Mouse (Mus musculus) monocyte, adult 5-6 weeks (primary cell): ENCODE results near the gene Fam160b1. TPM values are rescaled to one million over a fixed set of nuclear protein-coding genes. Genes with fewer than 3 reads are reported as not detected.

Experiments
- ATAC-seq: fragments of 153-309, 156-312 bp; replicated peaks from 2 replicates; pipeline ENCODE4 v1.8.0; 2017; ENCODE audit warnings: mild to moderate bottlenecking; ENCODE audit not compliant: low TSS enrichment, insufficient number of reproducible peaks, severe bottlenecking, poor library complexity, low FRiP score
- total RNA-seq: library from RNA; stranded (forward); fragments of 200-1000, 200-491, 200-594 nt; gene quantifications from 3 replicates; pipeline ENCODE4 v1.2.3, GENCODE M21; 2017

Fam160b1 gene
- total RNA-seq, result 17.0 to 27.0 TPM (median 17.3 TPM) in 3 replicates

DNA sequence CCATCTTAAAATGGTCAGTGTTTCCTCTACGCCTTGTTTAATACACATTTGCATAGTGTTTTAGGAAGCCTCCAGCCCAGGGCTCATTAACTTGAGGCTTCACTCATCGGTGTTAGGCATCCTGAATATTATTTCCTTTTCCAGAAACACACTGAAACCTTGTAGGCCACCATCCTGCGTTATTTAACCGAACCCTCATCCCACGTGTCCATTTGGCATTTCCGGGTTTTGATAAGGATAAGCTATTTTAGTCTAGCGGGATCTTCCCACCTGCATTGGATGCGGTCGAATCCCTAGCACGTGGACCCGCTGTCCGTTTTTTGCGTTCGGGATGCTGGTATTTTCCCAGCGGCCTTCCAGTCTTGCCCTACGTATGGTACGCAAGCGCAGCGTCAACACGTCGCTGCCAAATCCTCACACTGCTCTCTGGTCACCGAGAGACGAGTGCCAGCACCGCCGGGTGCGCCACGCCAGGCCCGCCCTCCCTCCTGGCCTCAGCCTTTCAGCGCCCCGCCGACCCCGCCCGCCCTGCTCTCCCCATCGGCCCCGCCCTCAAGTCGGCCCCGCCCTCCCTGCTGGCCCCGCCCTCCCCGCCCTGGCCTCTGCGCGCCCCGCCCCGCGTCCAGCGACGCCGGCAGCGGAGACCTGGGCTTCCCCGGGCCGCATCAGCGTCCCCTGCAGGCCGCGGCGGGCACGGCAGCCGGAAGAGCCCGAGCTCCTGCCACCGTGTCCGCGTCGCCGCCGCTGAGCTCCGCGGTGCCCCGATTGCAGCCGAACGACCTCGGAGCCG is at the start of gene Fam160b1:
TSS of gene Fam160b1 (plus strand) at position 340 of the 790 bp plus-strand sequence.
- peak; percentile 70 for ATAC-seq

- ATAC-seq, result no peak
These were observed 47.3 kb upstream of the Fam160b1 start for GRCm38 (mm10) chr19:57313226-57313625.

- no peak for ATAC-seq
These were observed 46.6 kb upstream of the Fam160b1 start for GRCm38 (mm10) chr19:57313891-57314345.

DNA sequence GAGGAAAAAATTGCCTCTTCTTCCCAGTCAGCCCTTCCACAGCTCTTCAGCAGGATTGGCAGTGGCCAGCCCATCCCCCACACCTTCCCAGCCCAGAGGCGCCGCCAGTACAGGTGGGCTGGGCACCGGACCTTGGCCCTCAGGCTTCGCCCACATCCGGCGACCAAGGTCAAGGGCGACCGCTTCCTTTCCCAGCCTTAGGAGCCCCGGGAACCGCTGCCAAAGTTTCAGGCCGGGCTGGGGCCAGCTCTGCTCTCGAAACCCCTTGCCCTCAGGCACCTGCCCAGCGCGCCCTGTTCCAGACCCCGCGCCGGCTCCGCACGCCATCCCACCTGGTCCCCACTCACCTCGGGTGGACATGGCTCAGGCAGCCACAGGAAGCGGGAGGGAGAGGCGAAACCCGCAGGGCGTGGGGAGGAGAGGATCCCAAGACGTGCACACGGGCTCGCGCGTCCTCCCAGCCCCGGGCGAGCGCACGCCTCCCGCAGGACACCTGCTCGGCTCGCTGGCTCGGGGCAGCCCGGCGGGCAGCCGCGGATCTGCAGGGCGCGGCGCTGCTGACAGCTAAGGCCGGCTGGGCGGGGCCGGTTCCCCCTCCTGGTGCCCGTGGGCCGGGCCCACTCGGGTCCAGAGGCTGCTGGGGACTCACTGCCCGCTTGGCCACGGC is 46.0 kb upstream of the Fam160b1 start, which contains the start of gene Ablim1:
TSS of gene Ablim1 (minus strand) at position 574 of the 667 bp plus-strand sequence.
- no peak for ATAC-seq

DNA sequence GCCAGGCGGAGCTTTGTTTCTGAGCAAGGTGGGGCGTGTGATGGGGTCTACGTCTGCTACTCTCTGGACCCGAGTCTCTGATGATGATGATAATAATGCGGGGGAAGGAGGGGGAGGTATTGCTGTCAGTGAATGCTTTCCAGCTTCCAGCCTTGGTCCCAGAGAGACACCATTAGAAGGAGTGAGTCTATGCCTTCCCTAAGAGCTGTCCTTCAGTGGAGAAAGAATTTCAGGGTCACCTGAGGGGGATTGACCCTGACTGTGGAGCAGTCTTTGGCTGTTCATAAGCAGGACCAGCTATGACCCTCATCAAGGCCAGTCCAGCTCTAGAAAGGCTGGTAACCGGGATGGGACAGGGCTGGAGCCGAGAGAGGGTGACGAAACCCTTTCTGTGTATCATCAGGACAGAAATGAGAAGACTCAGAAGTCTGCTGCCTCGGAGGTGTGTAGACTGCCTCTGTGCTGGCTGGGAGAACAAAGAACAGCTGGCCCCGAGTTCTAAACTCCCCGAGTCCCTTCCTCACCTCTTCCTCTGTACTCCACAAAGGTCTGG is 45.4 kb upstream of the Fam160b1 start:
- no peak for ATAC-seq

- ATAC-seq, result no peak
These were observed 43.9 kb upstream of the Fam160b1 start for GRCm38 (mm10) chr19:57316597-57316996.

- ATAC-seq, result no peak
These were observed 39.7 kb upstream of the Fam160b1 start for GRCm38 (mm10) chr19:57320656-57321382.

DNA sequence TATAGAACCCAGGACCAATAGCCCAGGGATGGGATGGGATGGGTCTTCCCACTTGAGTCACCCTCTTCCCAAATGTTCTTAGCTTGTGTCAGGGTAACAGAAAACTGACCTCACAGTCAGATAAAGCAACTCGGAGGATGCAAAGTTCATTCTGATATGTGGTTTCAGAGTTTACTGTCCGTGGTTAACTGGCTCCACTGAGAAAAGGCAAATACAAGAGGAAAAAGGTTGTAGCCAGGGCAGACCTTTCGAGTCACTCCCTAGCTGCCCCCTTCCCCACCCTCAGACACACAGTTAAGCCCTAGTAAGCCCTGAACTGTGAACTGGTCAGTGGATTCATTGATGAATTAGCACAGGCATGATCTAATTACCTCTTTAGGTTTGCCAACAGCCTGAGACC is 38.6 kb upstream of the Fam160b1 start:
- ATAC-seq, result no peak

DNA sequence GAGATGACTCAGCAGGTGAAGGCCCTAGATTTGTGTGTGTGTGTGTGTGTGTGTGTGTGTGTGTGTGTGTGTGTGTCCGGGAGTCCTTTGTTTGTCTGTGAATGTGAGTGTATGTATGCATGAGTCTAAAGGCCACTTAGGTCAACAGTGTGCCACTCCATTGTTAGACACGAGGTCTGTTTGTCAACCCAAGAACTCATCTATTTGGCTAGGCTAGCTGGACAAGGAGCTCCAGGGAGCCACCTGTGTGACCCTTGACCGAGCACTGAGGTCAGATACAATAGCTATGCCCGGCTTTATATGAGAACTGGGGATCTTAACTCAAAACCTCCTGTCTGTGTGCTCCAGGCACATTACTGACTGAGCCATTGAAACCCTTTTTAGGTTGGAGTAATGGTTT is 38.0 kb upstream of the Fam160b1 start:
- ATAC-seq, result no peak

DNA sequence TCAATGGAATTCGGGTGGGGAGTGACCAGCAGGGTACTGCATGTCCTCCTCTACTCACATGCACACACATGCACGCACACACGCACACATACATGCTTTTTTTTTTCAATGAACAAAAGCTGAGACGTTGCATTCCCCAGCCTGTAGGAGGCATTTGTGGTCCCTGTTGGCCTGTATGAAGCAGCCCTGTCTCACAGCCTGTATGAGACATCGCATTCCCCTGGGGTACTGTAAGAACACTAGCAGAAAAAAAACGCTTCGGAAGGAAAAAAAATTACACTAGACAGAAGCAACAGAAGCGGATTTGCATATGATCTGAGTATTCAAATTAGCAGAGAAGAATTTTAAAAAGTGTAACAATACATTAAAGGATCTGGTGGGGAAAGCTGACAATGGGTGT is 37.4 kb upstream of the Fam160b1 start:
- no peak for ATAC-seq

- peak; percentile 55; the same call in 1 of the 2 replicates for ATAC-seq
These were observed 34.7 kb upstream of the Fam160b1 start for GRCm38 (mm10) chr19:57325748-57326300.

DNA sequence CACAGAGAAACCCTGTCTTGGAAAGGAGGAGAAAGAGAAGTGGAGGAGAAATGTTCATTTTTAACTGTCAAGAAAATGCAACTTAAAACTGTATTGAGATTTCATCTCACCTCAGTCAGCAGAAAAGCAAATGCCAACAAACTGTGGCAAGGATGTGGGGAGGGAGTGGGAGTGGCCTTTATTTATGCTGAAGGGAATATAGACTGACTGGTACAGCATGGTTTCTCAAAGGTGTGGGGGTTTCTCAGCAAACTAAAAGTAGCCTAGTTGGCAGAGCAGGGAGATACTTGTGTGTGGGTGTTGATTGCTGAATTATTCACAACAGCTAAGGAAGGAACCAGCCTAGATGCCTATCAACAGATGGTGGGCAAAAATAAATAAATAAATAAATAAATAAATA is 32.8 kb upstream of the Fam160b1 start:
- ATAC-seq, result no peak

GRCm38 (mm10) chr19:57328269-57328668 is 32.2 kb upstream of the Fam160b1 start:
- ATAC-seq, result no peak

- no peak for ATAC-seq
These were observed 31.7 kb upstream of the Fam160b1 start for GRCm38 (mm10) chr19:57328792-57329191.

GRCm38 (mm10) chr19:57330309-57330708 is 30.2 kb upstream of the Fam160b1 start:
- ATAC-seq, result no peak

GRCm38 (mm10) chr19:57331237-57331636 is 29.2 kb upstream of the Fam160b1 start:
- ATAC-seq, result no peak

DNA sequence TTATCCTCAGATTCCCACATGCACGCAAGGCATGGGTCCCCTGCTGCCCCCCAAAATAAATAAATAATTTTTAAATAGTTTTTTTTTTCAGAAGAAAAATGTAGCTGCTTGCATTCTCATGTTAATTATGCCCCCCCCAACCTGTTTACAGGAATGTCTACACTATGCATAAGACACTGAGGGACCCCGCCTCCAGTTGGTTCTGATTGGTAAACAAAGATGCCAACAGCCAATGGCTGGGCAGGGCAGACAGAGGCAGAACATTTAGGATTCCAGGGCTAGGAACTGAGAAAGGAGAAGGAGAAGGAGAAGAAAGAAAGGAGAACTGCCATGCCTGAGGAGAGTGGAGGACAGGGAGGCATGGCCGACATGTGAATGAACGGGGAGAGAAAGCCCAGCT is 27.1 kb upstream of the Fam160b1 start:
- ATAC-seq, result no peak

- ATAC-seq, result no peak
These were observed 25.3 kb upstream of the Fam160b1 start for GRCm38 (mm10) chr19:57335135-57335534.
